Mouse (Mus musculus): ENCODE data around the gene Trappc12. TPM values are rescaled to one million over a fixed set of nuclear protein-coding genes. Genes with fewer than 3 reads are reported as not detected.

Gene Trappc12
- total RNA-seq, 2 experiments from 2014 or later, result 53.6 to 57.0 TPM

DNA sequence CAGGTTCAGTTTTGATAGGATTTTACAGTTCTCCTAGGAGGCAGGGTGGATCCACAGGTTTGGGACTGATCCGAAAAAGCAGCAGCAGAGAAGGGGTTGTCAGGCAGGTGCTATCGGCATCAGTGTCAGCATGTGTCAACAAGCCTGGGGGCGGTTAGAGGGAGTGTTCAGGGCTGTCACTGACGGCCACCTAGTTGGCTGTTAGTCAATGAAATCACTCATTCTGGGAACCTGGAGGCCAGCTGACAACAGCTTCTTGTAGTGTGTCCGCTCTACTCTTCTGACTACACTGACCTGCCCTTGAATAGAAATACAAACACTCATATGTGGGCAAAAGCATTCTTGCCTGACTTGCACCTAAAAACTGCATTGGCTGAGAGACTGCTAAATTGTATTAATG, 51.2 kb downstream of the Trappc12 start:
- DNase-seq (ENCODE audit: low spot score in 2 of 2), result no peak
- intact Hi-C loops (cut with DNase I), result no loop called here

DNA sequence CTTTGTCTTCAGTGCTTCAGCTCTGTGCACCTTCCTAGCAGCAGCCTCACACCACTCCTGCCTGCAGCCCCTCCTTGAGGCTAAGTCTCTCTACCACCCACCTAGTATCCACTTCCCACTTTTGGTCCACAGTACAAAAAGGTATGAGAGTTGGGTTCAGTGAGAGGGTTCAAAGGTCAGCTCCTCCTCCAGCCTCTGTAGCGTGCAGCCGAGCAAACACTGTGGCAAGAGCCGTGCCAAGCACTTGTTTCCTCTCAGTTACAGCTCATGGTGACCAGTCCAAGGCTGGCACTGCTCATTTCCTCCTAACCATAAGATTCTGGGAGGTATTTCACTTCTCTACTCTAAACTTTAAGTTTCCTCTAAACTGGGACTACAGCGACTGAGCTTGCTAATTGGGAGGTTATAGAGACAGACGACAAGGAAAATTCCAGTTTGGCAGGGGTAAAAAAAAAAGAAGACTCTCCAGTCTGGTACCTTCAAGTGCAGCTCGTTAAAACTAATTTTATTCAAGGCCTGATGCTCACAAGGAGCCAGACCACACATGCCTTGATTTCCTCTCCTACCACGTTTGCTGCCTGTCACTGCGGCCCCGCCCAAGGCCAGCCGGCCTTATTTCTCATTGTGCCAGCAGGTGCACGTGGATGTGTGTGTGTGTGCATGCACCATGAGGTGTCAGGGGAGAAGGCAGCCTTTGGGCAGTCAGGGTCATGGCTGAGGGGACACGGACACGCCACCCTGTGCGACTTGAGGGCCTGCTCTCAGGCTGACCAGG, 52.3 kb downstream of the Trappc12 start:
- peak in 1 of 2 experiments; percentile 57 for DNase-seq (ENCODE audit: low spot score in 2 of 2)
- intact Hi-C loops (cut with DNase I), result no loop called here

DNA sequence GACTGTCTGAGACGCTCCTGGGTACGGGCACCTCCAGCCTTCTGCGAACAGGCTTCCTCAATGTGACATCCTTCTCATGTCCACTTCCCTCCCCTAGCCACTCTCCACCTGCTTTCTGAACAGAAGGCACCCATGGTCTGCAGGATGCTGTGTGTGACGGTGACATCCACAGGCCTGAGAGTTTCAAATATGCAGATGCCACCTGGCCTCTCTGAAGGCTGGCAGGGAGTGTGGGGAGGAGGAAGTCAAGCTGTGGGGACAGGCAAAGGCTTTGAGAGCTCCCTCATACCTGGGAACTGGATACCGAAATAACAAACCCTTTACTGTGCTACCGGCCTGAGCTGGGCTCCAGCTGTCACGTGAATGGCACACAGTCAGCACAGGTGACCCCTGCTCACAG, 55.5 kb downstream of the Trappc12 start:
- DNase-seq (ENCODE audit: low spot score in 2 of 2), result no peak
- intact Hi-C loops (cut with DNase I), result no loop called here

DNA sequence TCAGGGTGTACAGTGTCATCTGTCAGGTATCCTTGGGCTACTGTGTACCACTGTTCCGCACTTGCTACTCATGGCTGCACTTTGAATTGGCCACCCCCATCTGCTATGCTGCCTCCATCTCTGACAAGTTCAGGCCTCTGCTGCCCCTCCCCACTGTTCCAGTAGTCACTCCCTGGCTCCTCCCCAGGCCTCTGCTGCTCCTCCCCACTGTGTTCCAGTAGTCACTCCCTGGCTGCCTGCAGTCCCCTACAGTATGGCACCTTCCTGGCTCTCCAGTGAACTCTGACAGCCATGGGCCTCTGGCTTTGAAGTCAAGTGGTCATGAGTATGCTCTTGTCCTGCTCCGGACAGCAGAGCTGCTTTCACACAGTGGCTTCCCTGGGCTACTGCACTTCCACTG, 56.0 kb downstream of the Trappc12 start:
- no peak for DNase-seq (ENCODE audit: low spot score in 2 of 2)
- intact Hi-C loops (cut with DNase I), result no loop called here

DNA sequence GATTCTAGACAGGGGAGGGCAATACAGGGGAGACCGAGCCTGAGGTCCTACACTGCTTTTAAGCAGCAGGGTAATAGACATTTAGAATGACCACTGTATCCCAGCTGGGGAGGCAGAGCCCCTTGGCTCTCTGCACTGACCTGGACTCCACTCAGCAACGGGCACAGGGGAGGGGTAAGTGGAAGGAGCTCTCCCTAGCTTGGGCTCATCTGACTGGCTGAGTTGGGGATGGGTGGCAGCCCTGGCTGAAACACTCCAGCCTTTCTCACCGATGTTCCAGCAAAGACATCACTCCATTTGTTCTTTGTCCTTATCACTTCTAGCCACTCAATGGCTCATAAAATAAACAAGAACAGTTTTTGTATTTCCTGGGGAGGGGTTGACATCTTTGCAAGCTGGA, 56.5 kb downstream of the Trappc12 start:
- no peak for DNase-seq (ENCODE audit: low spot score in 2 of 2)
- intact Hi-C loops (cut with DNase I), result no loop called here

DNA sequence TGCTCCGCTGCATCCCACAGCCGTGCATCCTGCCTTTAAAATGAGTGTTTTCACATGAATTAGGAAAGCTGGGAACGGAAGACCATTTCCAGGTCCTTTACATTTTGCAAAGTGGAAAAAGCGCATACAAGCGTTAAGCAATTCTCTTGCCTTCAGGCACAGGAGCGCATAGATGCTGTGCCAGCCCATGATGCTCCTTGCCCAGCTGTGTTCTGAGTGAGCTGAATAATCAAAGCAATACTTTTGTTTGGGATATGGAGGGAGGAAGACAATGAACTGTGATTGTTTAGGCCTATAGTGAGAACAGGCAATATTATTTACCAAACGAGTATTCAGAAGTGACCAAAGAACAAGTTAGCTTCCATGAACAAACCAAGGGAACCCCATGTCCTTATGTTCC, 59.5 kb downstream of the Trappc12 start:
- no peak for DNase-seq (ENCODE audit: low spot score in 2 of 2)
- intact Hi-C loops (cut with DNase I), result no loop called here

DNA sequence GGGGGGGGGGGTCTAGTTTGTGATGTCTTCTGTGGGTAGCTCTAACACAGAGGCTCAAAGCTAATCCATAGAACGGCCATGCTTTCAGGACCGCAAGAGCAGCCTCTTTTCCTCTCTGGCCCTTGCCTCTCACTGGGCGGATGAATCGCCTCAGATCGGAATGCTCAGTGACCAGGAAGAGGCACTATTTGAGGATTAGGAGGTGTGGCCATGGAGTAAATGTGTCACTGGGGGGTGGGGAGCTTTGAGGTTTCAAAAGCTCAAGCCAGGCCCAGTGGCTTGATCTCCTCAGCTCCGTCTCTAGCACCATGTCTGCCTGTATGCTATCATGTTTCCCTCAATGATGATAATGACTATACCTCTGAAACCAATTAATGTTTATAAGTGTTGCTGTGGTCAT, 61.3 kb downstream of the Trappc12 start:
- intact Hi-C loops (cut with DNase I), result no loop called here
- no peak for DNase-seq (ENCODE audit: low spot score in 2 of 2)

DNA sequence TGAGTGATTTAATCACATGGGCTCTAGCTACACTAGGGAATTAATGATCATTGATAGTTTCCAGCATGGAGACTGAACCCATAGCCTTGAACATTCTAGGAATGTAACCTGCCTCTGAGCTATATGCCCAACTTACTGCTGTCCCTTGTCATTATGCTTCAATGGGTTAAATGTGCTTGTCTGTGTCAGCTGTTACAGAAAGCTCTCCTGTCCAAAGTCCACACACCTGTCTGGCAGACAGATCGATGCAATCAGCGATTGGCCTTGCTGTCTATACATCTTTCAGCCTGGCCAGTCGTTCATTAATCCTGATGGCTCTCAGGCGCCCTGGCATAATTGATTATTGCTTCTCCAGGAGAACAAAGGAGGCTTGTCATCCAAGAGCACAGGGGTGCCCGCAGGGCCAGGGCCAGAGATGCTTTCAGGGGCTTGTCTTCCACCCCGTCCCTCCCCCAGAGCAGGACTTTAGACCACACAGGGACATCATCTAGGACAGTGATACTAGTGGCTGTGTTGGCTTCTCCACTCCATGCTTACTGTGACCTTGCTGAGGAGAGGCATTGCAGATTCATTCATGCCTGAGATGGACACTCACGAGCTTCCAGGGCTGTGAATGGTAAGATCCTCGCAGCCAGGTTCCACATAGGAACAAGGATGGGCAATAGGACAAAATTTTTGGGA, 63.9 kb downstream of the Trappc12 start:
- intact Hi-C loops (cut with DNase I), result no loop called here
- DNase-seq (ENCODE audit: low spot score in 2 of 2), result no peak

DNA sequence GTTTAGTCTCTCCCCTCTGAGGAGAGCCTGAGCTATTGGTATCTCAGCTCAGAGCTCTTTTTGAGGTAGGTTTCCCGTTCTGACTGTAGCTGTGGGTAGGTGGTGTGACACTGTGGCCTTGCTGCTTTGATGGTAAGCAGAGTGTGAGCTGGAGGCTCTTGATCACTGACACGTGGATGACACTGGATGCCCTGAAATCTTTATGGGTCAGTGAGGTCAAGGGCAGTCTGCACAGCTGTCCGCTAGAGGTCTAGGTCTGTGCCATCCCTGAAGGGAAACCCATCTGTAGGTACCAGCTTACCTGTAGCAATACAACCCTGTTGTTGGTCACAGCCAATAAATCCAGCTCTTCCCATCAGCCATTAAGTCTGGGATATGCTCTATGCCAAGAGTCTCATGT, 64.5 kb downstream of the Trappc12 start:
- no peak for DNase-seq (ENCODE audit: low spot score in 2 of 2)
- intact Hi-C loops (cut with DNase I), result no loop called here

DNA sequence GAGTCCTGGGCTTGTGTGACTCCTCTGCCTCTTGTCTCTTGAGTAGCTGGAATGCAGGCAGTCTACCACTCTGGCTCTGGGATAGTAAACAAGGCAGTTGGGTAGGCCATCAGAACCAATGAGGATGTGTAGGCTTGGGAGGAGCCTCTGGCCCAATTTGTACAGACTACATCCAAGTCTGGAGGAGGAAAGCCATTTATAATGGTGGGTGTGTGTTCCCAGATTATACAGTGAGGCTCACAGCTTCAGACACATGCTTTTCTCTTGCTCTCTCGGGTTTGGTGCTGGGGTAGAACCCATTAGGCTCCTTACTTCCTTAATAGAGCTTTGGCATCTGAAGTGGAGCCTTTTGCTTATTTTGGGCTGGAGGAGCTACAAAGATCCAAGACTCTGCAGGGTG, 65.6 kb downstream of the Trappc12 start:
- no peak for DNase-seq (ENCODE audit: low spot score in 2 of 2)
- intact Hi-C loops (cut with DNase I), result no loop called here

DNA sequence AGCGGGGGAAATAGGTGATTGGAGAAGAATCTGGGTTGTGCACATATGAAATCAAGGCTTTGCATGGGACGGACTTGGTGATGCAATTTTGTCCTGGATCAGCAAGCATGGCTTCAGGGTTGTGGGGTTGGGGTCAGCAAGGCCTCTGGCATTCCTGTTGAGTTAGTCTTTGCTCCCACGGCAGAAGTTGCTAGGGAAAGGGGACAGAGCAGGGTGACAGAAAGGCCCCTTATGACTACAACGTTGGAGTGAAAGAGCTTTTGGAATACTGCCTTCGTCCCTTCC, 74.4 kb downstream of the Trappc12 start:
- no peak for DNase-seq (ENCODE audit: low spot score in 2 of 2)
- intact Hi-C loops (cut with DNase I), result no loop called here

DNA sequence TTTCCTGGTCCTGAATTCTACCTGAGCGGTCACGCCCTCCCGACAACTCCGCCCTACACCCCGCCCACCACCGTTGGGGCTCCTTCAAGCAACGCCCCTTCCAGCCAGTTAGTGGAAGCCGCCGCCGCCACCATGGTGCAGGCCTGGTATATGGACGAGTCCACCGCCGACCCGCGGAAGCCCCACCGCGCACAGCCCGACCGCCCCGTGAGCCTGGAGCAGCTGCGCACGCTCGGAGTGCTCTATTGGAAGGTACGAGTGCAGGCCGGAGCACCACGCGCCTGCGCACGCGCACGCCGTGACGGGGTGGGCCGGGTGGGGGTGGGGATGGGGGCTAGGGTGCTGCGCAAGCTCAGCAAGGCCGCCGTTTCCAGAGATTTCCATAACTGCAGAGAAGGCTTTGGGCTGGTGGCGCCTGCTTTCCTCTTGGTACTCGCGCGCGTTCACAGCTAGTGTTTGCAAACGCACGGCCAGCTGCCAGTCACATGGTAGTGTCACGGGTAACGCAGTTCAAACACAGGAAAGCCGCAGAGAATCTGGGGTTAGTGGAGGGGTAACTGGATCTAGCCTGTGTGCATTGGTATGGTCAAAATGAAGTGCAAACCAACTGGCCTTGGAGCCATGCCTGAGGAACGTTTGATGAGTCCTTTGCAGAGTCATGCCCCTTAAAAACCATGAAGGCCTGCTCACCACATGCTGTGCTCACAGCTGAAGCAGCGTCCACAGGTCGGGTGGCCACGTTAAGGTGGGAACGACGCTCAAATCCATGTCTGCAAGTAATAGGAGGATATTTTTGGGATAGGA, 74.9 kb downstream of the Trappc12 start, which contains the start of gene Adi1:
Gene Adi1 (plus strand): TSS at position 111 of the 804 bp plus-strand sequence.
- peak; percentile 87 to 93 for DNase-seq (ENCODE audit: low spot score in 2 of 2)
- intact Hi-C loops (cut with DNase I), result no loop called here

DNA sequence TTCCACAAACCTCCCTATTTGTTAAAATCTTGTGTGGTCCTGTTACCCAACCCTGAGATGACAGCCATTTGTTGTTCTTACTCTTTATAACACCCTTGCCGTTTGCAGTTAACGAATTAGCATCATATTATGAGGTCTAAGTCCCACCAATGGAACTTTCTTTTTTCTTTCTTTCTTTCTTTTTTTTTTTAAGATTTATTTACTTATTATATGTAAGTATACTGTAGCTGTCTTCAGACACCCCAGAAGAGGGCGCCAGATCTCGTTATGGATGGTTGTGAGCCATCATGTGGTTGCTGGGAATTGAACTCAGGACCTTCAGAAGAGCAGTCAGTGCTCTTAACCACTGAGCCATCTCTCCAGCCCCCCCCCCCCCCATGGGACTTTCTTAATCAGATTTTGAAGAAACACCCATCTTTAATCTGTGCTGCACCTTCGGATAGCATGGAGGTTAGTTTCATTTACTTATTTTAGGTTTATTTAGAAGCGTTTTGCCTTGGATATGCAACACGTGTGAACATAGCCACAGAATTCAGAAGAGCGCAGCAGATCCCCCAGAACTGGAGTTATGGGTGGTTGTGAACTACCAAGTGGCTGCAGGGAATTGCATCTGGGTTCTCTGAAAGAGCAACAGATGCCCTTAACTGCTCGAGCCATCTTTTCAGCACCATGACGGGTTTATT, 76.1 kb downstream of the Trappc12 start:
- intact Hi-C loops (cut with DNase I), result no loop called here
- no peak for DNase-seq (ENCODE audit: low spot score in 2 of 2)

DNA sequence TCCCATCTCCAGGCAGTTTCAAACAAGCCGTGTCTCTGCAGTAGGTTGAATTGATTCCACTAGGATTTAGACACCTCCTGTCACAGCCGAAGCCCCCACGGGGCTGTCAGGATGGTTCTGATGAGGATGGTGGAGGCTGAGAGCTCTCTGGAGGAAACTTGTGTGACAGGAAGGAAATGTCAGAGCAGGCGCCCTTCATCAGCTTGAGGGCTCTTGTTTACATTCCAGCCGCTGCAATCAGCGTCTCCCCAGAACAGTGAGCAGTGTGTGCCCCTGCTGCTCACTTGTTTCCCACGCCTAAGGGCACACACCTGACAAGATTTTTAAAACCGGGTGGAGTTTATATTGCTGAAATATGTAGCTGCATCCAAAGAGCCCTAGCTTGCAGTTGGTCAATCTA, 83.0 kb downstream of the Trappc12 start:
- DNase-seq (ENCODE audit: low spot score in 2 of 2), result no peak
- intact Hi-C loops (cut with DNase I), result no loop called here

DNA sequence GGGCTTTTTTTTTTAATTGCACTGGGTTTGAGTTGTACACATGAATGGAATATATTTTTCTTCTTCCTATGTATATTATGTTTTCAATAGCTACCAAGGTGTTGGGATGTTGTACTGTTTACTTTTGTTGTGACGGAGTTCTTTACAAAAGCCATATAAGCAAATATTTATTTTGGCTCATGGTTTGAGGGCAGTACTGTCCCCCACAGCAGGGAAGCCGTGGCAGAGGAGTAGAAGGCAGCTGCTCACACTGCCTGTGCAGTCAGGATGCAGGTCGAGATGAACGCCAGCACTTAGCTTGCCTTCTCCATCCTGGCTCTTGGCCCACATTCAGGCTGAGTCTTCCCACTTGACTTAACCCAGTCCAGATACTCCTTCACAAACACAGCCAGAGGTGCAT, 83.5 kb downstream of the Trappc12 start:
- intact Hi-C loops (cut with DNase I), result no loop called here
- DNase-seq (ENCODE audit: low spot score in 2 of 2), result no peak

DNA sequence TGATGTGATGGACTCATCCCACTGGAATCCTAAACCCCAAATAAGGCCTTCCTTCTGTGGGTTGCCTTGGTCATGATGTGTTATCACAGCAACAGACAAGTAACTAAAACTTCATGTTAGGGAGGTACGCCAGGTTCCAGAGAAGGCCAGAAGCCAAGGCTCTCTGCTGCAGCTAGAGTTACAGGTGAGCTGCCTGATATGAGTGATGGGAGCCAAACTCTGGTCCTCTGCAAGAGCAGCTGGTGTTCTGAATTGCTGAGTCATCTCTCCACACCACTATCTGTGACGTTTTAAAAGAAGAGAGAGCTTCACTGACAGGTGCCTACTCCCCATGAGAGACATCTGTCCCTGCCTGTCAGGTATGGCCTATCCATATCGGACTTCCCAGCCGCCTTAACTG, 87.6 kb downstream of the Trappc12 start:
- intact Hi-C loops (cut with DNase I), result no loop called here

DNA sequence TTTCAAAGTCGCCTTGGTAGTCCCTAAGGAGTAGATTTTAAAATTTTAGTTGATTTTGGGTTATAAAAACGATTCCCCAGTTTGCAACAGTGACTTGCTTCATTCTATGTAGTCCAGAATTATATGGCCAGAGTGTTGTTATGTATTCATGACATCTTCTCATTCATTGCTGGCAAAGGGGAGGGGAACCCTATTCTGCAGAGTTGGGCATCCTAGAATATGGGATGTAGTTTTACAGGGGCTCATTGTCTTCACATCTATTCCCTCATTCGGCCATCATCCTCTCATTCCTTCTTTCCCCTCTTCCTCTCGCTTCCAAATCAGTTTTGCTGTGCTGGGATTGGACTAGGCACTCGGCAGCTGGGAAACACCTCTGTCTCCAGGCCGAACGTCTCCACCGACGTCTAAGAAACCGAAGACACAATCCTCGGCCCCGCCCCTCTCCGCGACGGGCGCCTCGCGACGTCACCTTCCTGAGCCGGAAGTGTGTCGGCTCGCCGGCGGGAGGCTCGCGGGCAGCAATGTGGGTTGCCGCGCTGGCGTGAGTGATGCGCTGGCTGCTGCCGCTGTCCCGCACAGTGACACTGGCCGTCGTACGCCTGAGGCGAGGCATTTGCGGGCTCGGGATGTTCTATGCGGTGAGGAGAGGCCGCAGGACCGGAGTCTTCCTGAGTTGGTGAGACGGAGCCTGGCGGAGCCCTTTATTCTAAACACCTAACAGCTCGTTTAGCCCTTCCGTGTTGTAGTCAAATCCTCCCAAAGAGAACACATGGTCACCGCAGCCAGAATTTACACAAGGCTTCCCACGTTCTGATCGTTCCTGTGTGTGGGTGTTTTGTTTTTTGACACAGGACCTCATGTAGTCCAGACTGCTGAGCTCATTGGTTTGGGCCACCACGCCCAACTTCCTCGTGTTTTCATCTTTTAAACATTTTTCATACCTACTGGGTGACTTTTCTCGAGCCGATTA, 100.8 kb downstream of the Trappc12 start, which contains the start of gene Rnaseh1:
Gene Rnaseh1 (plus strand): TSS at position 462 of the 970 bp plus-strand sequence.
- intact Hi-C loops (cut with DNase I), result no loop called here
- DNase-seq (ENCODE audit: low spot score in 2 of 2), result peak; percentile 91 to 93

More for the DNA sequence above, 87.6 kb downstream of the Trappc12 start:
- no peak for DNase-seq (ENCODE audit: low spot score in 2 of 2)
